Comparison of ENCODE assay signal across 8 mouse cellular contexts in genomic region chr19:3906326-3906725, GRCm38 (mm10). TPM values are rescaled to one million over a fixed set of nuclear protein-coding genes. Genes with fewer than 3 reads are reported as not detected.
DNase-seq lines count a peak whose midpoint lies in the region; ATAC-seq and TF ChIP-seq lines count a peak whose summit lies in the region.

No protein-coding gene starts in this region.

- H3K4me2 ChIP-seq in forebrain, embryonic 12.5 days: peak overlapping the region; percentile 61
- peak overlapping the region; percentile 86 for H3K4me2 ChIP-seq in liver, embryonic 14.5 days (ENCODE audit: low read depth)

- H3K9me3 ChIP-seq in forebrain, embryonic 12.5 days: no peaks in the 10 kb centered on the region
- no peaks in the 10 kb centered on the region for H3K9me3 ChIP-seq in liver, embryonic 14.5 days (ENCODE audit: control insufficient read depth, low read length)

- H3K27ac ChIP-seq in cerebellum, adult 2 months (ENCODE audit: insufficient read depth, low read length): no peak overlapping the region
- H3K27ac ChIP-seq in forebrain, embryonic 12.5 days: no peak overlapping the region
- H3K27ac ChIP-seq in liver, embryonic 14.5 days: no peak overlapping the region

- WGBS in cerebellum, adult 2 months: 39% methylated on average over 10 of the region's 10 CpGs
- WGBS in forebrain, embryonic 12.5 days: 42% methylated on average over 10 of the region's 10 CpGs
- WGBS in liver, embryonic 14.5 days (ENCODE audit: insufficient replicate concordance): 4% methylated on average over 10 of the region's 10 CpGs

- H3K27me3 ChIP-seq in cerebellum, adult 2 months (ENCODE audit: control insufficient read depth, insufficient read depth, low read length): no peaks in the 10 kb centered on the region
- peaks cover 9% of the 10 kb centered on the region; the same call in 1 of the 2 replicates for H3K27me3 ChIP-seq in forebrain, embryonic 12.5 days
- H3K27me3 ChIP-seq in liver, embryonic 14.5 days (ENCODE audit: control insufficient read depth, insufficient read depth, low read length): no peaks in the 10 kb centered on the region

- peaks cover under 1% of the 10 kb centered on the region; the same call in 1 of the 2 replicates for H3K4me1 ChIP-seq in cerebellum, adult 2 months (ENCODE audit: control insufficient read depth, insufficient read depth, low read length)
- H3K4me1 ChIP-seq in forebrain, embryonic 12.5 days: peaks cover 36% of the 10 kb centered on the region
- peaks cover 2 to 14% of the 10 kb centered on the region in 2 experiments for H3K4me1 ChIP-seq in liver, embryonic 14.5 days (replicated peaks; ENCODE audit: control insufficient read depth in 2 of 2, insufficient read depth in 2 of 2, low read length in 1 of 2)

- peak overlapping the region; percentile 33 for H3K4me3 ChIP-seq in cerebellum, adult 2 months (replicated peaks; ENCODE audit: insufficient read depth, low read depth, low read length)
- H3K4me3 ChIP-seq in forebrain, embryonic 12.5 days (replicated peaks): peak overlapping the region; percentile 43
- peak overlapping the region; percentile 66 to 70 for H3K4me3 ChIP-seq in liver, embryonic 14.5 days (ENCODE audit: insufficient read depth in 1 of 2, low read depth in 2 of 2, low read length in 2 of 2)

- no peak for TF ChIP-seq CTCF in cerebellum, adult 2 months (IDR thresholded peaks at IDR 0.05; ENCODE audit: borderline replicate concordance, insufficient read depth, low read depth, low read length)
- TF ChIP-seq CTCF in liver, embryonic 14.5 days (IDR thresholded peaks at IDR 0.05; ENCODE audit: low read depth): no peak

- H3K9ac ChIP-seq in forebrain, embryonic 12.5 days: peak overlapping the region; percentile 58
- H3K9ac ChIP-seq in liver, embryonic 14.5 days (replicated peaks): peak overlapping the region; percentile 61

- TF ChIP-seq EP300 in liver, embryonic 14.5 days (IDR thresholded peaks at IDR 0.05; ENCODE audit: low read depth): no peak

- peaks cover 34% of the 10 kb centered on the region for H3K36me3 ChIP-seq in forebrain, embryonic 12.5 days (replicated peaks)
- H3K36me3 ChIP-seq in liver, embryonic 14.5 days (replicated peaks; ENCODE audit: control insufficient read depth, insufficient read depth, low read depth): peaks cover 5% of the 10 kb centered on the region

- ATAC-seq in forebrain, embryonic 12.5 days (ENCODE audit: low FRiP score): no peak
- ATAC-seq in liver, embryonic 14.5 days (ENCODE audit: insufficient read depth): no peak

- TF ChIP-seq POLR2A in cerebellum, adult 2 months (IDR thresholded peaks at IDR 0.05; ENCODE audit: borderline replicate concordance, insufficient read depth, low read length): no peak

- DNase-seq in cerebellum, adult 2 months: no peak
- no peak for DNase-seq in cerebellum, adult 8-10 months
- DNase-seq in 3134 (ENCODE audit: extremely low read depth, insufficient read length, low spot score): peak; percentile 42
- DNase-seq in liver, embryonic 14.5 days (ENCODE audit: low read depth in 3 of 3, low spot score in 3 of 3): no peak
- no peak for DNase-seq in adrenal gland, postnatal 14 days
- no peak for DNase-seq in adrenal gland, postnatal 10 days
- no peak for DNase-seq in adipocyte (ENCODE audit: low spot score)

RNA-seq across cellular contexts. Expression of gene Tcirg1, which starts 0.6 kb away (rescaled TPM):
- polyA plus RNA-seq in cerebellum, adult 2 months (2012; rRNA removed): 29.9 and 32.3 TPM in 2 replicates
- 10.3 and 12.4 TPM in 2 replicates for polyA plus RNA-seq in forebrain, embryonic 12.5 days (2016; fragmentation: Nextera tagmentation; extraction: Ambion mirVana)
- 47.1 and 48.6 TPM in 2 replicates for polyA plus RNA-seq in liver, embryonic 14.5 days (2012; rRNA removed)
- polyA plus RNA-seq in liver, embryonic 14.5 days (2014; fragmentation: Nextera tagmentation; extraction: Ambion mirVana): 15.4 and 15.6 TPM in 2 replicates
- total RNA-seq in adrenal gland, postnatal 14 days (2021): 44.3 and 48.8 TPM in 2 replicates
- 10 to 100 TPM; 40.7 to 52.9 TPM for total RNA-seq in adrenal gland, postnatal 10 days (2021)

RNA-seq across cellular contexts. Expression of gene Ndufs8, which starts 6.2 kb away (rescaled TPM):
- polyA plus RNA-seq in cerebellum, adult 2 months (2012; rRNA removed): 363 and 369 TPM in 2 replicates
- polyA plus RNA-seq in forebrain, embryonic 12.5 days (2016; fragmentation: Nextera tagmentation; extraction: Ambion mirVana): 166 and 168 TPM in 2 replicates
- 118 and 126 TPM in 2 replicates for polyA plus RNA-seq in liver, embryonic 14.5 days (2012; rRNA removed)
- 209 and 219 TPM in 2 replicates for polyA plus RNA-seq in liver, embryonic 14.5 days (2014; fragmentation: Nextera tagmentation; extraction: Ambion mirVana)
- 440 and 447 TPM in 2 replicates for total RNA-seq in adrenal gland, postnatal 14 days (2021)
- total RNA-seq in adrenal gland, postnatal 10 days (2021): 100 to 1,000 TPM; 409 to 436 TPM

RNA-seq across cellular contexts. Expression of gene Aldh3b1, which starts 23.3 kb away (rescaled TPM):
- 7.0 and 8.0 TPM in 2 replicates for polyA plus RNA-seq in cerebellum, adult 2 months (2012; rRNA removed)
- 0.64 and 0.69 TPM in 2 replicates for polyA plus RNA-seq in forebrain, embryonic 12.5 days (2016; fragmentation: Nextera tagmentation; extraction: Ambion mirVana)
- polyA plus RNA-seq in liver, embryonic 14.5 days (2012; rRNA removed): 3.3 and 3.6 TPM in 2 replicates
- 4.9 and 5.3 TPM in 2 replicates for polyA plus RNA-seq in liver, embryonic 14.5 days (2014; fragmentation: Nextera tagmentation; extraction: Ambion mirVana)
- total RNA-seq in adrenal gland, postnatal 14 days (2021): 57.8 and 73.4 TPM in 2 replicates
- 10 to 100 TPM; 50.9 to 71.0 TPM for total RNA-seq in adrenal gland, postnatal 10 days (2021)

RNA-seq across cellular contexts. Expression of gene Unc93b1, which starts 28.7 kb away (rescaled TPM):
- 14.3 and 14.5 TPM in 2 replicates for polyA plus RNA-seq in cerebellum, adult 2 months (2012; rRNA removed)
- 4.8 TPM in 2 replicates for polyA plus RNA-seq in forebrain, embryonic 12.5 days (2016; fragmentation: Nextera tagmentation; extraction: Ambion mirVana)
- polyA plus RNA-seq in liver, embryonic 14.5 days (2012; rRNA removed): 19.8 and 22.8 TPM in 2 replicates
- polyA plus RNA-seq in liver, embryonic 14.5 days (2014; fragmentation: Nextera tagmentation; extraction: Ambion mirVana): 14.7 and 15.1 TPM in 2 replicates
- 35.4 and 48.9 TPM in 2 replicates for total RNA-seq in adrenal gland, postnatal 14 days (2021)
- total RNA-seq in adrenal gland, postnatal 10 days (2021): 10 to 100 TPM; 42.5 to 47.5 TPM

RNA-seq across cellular contexts. Expression of gene Aldh3b3, which starts 52.1 kb away (rescaled TPM):
- polyA plus RNA-seq in cerebellum, adult 2 months (2012; rRNA removed): 0.11 and 0.21 TPM in 2 replicates
- not detected in 2 replicates for polyA plus RNA-seq in forebrain, embryonic 12.5 days (2016; fragmentation: Nextera tagmentation; extraction: Ambion mirVana)
- polyA plus RNA-seq in liver, embryonic 14.5 days (2012; rRNA removed): 0.02 and 0.04 TPM in 2 replicates
- not detected in 2 replicates for polyA plus RNA-seq in liver, embryonic 14.5 days (2014; fragmentation: Nextera tagmentation; extraction: Ambion mirVana)
- total RNA-seq in adrenal gland, postnatal 14 days (2021): 0.41 and 0.44 TPM in 2 replicates
- total RNA-seq in adrenal gland, postnatal 10 days (2021): under 1 TPM; 0.63 to 0.76 TPM
